Mouse (Mus musculus) heart, postnatal 36 days (tissue): ENCODE measurements around the gene Scgb1b17. TPM values are rescaled to one million over a fixed set of nuclear protein-coding genes. Genes with fewer than 3 reads are reported as not detected.
"Not testable (repeated sequence)": the region's sequence is repeated elsewhere in the genome, so short reads cannot be mapped to it uniquely, and the experiment has no call there.

Experiments used
- DNase-seq, 2 experiments: peaks; one replicate each; pipeline ENCODE4 v3.0.0; 2021 to 2022
- intact Hi-C: fragments of 180-260 bp; cut with DNase I; formaldehyde crosslinking; loops from one replicate; pipeline ENCODE4 v1.15.1; 2025
- total RNA-seq, 2 experiments: library from RNA; stranded (reverse); gene quantifications; 2 replicates each; pipeline ENCODE4 v1.2.3; 2021

Scgb1b17 gene
- not detected for total RNA-seq

DNA sequence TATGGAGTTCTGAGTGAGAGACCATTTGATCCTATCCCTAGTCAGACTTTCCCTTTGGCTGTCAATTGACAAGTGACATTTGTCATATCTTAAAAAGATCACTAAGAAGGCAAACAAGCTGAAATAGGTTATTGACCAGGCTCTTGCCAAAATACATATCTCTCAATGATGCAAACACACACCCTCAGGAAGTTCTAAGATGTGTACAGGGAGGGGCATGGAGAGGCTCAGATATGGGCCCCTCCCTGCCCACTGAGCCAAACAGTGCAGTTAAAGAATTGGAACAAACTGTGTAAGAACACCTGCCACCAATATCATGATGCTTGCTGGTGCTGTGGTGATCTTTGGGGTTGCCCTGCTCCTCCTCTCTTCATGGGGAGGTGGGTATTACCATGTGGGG is at the start of gene Scgb1b17:
Gene Scgb1b17, plus strand, starts transcription at position 301 of the 400 bp plus-strand sequence.
- DNase-seq, intact Hi-C loops: not testable (repeated sequence)

GRCm38 (mm10) chr7:33056461-33056860 is 6.8 kb upstream of the Scgb1b17 start, which contains the start of gene Scgb2b17:
Scgb2b17 (minus strand) TSS chr7:33056561.
- intact Hi-C loops, DNase-seq: not testable (repeated sequence)

Other genes starting within 250 kb of the Scgb1b17 start
- gene Scgb2b15, start 233.8 kb upstream of the Scgb1b17 start, total RNA-seq = not detected
- not detected for gene Scgb1b15, start 226.9 kb upstream of the Scgb1b17 start, total RNA-seq
- gene Scgb2b17, start 6.9 kb upstream of the Scgb1b17 start, total RNA-seq = not detected
- gene Scgb2b18, start 110.4 kb downstream of the Scgb1b17 start, total RNA-seq = not detected
- gene Scgb1b18, start 122.1 kb downstream of the Scgb1b17 start, total RNA-seq = not detected
- gene Scgb2b19, start 216.9 kb downstream of the Scgb1b17 start, total RNA-seq = not detected
- gene Scgb1b19, start 223.8 kb downstream of the Scgb1b17 start, total RNA-seq = not detected